Mouse (Mus musculus) adrenal gland, adult 2 months (tissue): Measurements from ENCODE around the gene Muc13. TPM values are rescaled to one million over a fixed set of nuclear protein-coding genes. Genes with fewer than 3 reads are reported as not detected.

Source experiments
- DNase-seq: peaks from one replicate; pipeline ENCODE4 v3.0.0; 2021
- long read RNA-seq: library from polyadenylated mRNA; stranded (forward); transcript quantifications from one replicate; pipeline ENCODE4 v2.0.0, GENCODE M21; 2021
- polyA plus RNA-seq: library from polyadenylated mRNA; depleted of rRNA; stranded (reverse); fragments of >200 nt; gene quantifications from 2 replicates; pipeline ENCODE4 v1.2.3, GENCODE M21; 2012; rRNA removed
- total RNA-seq, 2 experiments: library from RNA; stranded (reverse); gene quantifications; 2 replicates each; pipeline ENCODE4 v1.2.3; 2021

Muc13 gene
- total RNA-seq = not detected
- 0.06 and 0.13 TPM in 2 replicates for polyA plus RNA-seq
- long read RNA-seq = 0 reads

GRCm38 (mm10) chr16:33793846-33794791 lies at the start of gene Muc13:
Gene Muc13, plus strand, starts transcription at chr16:33794037.
- DNase-seq = no peak

- no peak for DNase-seq
These were observed 49.0 kb upstream of the Muc13 start for GRCm38 (mm10) chr16:33744622-33745419.

GRCm38 (mm10) chr16:33745457-33745856 lies 48.4 kb upstream of the Muc13 start:
- no peak for DNase-seq

- no peak for DNase-seq
These were observed 47.7 kb upstream of the Muc13 start for GRCm38 (mm10) chr16:33746074-33746676.

GRCm38 (mm10) chr16:33747346-33747954 lies 46.4 kb upstream of the Muc13 start:
- DNase-seq = no peak

- DNase-seq = no peak
These were observed 45.8 kb upstream of the Muc13 start for GRCm38 (mm10) chr16:33747994-33748393.

GRCm38 (mm10) chr16:33751152-33751551 lies 42.7 kb upstream of the Muc13 start:
- DNase-seq = no peak

GRCm38 (mm10) chr16:33751590-33751989 lies 42.2 kb upstream of the Muc13 start:
- DNase-seq = no peak

- DNase-seq = peak; percentile 49
These were observed 40.8 kb upstream of the Muc13 start for GRCm38 (mm10) chr16:33752904-33753578.

- no peak for DNase-seq
These were observed 38.5 kb upstream of the Muc13 start for GRCm38 (mm10) chr16:33755293-33755692.

GRCm38 (mm10) chr16:33755961-33756360 lies 37.9 kb upstream of the Muc13 start:
- no peak for DNase-seq

- no peak for DNase-seq
These were observed 37.4 kb upstream of the Muc13 start for GRCm38 (mm10) chr16:33756396-33756795.

GRCm38 (mm10) chr16:33759207-33759606 lies 34.6 kb upstream of the Muc13 start:
- DNase-seq = peak; percentile 42

- no peak for DNase-seq
These were observed 33.3 kb upstream of the Muc13 start for GRCm38 (mm10) chr16:33760542-33760941.

- no peak for DNase-seq
These were observed 32.8 kb upstream of the Muc13 start for GRCm38 (mm10) chr16:33760996-33761395.

GRCm38 (mm10) chr16:33764501-33765193 lies 29.2 kb upstream of the Muc13 start:
- DNase-seq = no peak

GRCm38 (mm10) chr16:33765477-33765876 lies 28.4 kb upstream of the Muc13 start:
- DNase-seq = no peak

- no peak for DNase-seq
These were observed 27.5 kb upstream of the Muc13 start for GRCm38 (mm10) chr16:33766309-33766708.

GRCm38 (mm10) chr16:33766757-33767156 lies 27.1 kb upstream of the Muc13 start:
- DNase-seq = peak; percentile 62

- DNase-seq = no peak
These were observed 25.2 kb upstream of the Muc13 start for GRCm38 (mm10) chr16:33768491-33769278.
